Mouse (Mus musculus): ENCODE measurements around the gene Gm5431.

DNA sequence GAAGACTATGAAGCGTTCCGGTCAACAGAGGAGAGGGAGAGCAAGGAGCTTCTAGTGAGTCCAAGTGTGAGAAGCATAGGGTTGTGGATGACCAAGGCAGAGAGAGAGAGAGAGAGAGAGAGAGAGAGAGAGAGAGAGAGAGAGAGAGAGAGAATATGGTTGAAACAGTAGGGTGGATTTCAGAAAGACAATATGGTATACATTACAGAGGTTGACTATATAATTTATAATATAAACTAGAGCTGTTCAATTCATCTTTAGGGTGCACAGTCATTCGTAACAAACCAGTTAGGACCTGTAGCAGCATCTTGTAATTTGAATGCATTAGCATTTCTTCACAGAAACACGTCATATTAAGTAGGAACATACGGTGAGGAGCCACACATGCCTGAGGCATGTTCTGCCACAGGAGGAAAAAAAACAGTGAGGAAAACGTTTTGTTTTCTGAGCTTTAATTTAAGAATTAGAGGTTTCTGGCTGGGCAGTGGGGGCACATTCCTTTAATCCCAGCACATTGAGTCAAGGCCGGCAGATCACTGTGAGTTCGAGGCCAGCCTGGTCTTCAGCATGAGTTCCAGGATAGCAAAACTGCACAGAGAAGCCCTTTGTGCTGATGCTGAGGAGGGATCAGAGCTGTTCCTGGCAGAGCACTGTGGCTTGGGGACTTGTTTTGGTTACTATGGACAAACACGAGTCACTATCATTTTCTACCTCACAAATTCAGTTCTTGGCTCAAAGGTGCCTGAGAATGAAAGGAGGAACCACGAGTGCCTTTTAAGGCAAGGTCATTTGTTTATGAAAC, 62.9 kb downstream of the Gm5431 start:
- no peak for TF ChIP-seq TAL1 (IDR thresholded peaks at IDR 0.05; ENCODE audit: low read length)
- no peak for TF ChIP-seq GATA1 (IDR thresholded peaks at IDR 0.05; ENCODE audit: low read length)
